Mouse (Mus musculus) liver, adult 2 months (tissue): Measurements from ENCODE around the gene Pla2g6.

Source experiments
- CTCF ChIP-seq: fragments of 200-500 bp; IDR thresholded peaks from 2 replicates; pipeline ENCODE4 v1.5.1; 2011; ENCODE audit warnings: low read depth, low read length, control low read depth
- POLR2A ChIP-seq: fragments of 200-500 bp; IDR thresholded peaks from 2 replicates; pipeline ENCODE4 v1.6.1; 2011; ENCODE audit warnings: low read length, control low read depth; ENCODE audit not compliant: insufficient read depth; ENCODE audit errors: extremely low read depth

- TF ChIP-seq POLR2A, result no peak
- no peak for TF ChIP-seq CTCF
Measured at GRCm38 (mm10) chr15:79323791-79324155, 4.4 kb downstream of the Pla2g6 start.
